Mouse (Mus musculus) liver, embryonic 14.5 days (tissue): ENCODE measurements around the gene Cep164.

Experiments used
- CTCF ChIP-seq: IDR thresholded peaks from 2 replicates; pipeline ENCODE4 v1.5.1; 2016; ENCODE audit warnings: antibody characterized with exemption, low read depth, control low read depth
- EP300 ChIP-seq: IDR thresholded peaks from 2 replicates; pipeline ENCODE4 v1.6.1; 2016; ENCODE audit warnings: antibody characterized with exemption, low read depth

DNA sequence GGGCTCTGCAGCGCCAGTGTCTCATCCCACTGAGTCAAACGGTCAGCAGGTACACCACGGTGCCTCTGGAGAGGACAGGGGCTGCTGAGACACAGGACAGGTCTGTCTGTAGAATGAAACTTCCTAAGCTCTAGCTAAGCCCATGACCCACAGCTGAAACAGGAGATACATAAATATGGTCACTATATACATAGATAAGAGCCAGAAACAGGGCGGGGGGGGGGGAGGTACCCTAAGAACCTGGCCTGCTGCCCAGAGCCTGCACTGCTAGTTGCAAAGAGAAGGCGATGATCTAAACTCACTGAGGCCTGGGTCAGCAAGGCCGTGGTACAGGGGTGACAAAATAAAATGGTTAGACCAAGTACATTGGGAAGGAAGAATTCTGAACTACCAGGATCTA lies 40.9 kb downstream of the Cep164 start:
- TF ChIP-seq CTCF (no peak), EP300 (peak; percentile 42)
